Mouse (Mus musculus): ENCODE results near the gene Olfr461.
"Not testable (repeated sequence)": the region's sequence is repeated elsewhere in the genome, so short reads cannot be mapped to it uniquely, and the experiment has no call there.

Gene Olfr461

DNA sequence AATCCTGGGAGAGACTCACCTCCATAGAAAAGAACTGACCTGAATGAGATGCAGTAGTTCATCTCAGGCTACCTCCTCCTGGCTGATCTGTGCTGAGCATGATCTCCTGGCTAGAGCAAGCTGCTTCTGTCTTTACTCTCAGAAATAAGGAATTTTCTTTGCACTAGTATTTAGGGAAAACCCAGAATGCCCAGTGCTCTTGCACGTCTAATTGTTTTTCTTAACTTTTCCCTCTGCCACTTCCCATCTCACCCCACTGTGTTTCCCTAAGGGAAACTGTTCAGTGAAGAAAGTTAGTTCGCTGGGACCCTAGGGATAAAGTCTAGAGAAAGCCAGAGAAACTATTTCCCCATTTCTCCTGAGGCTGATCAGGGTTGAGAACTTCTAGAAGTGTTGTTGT is at the start of gene Olfr461:
Gene Olfr461 (minus strand): TSS at position 101 of the 400 bp plus-strand sequence.
- DNase-seq (ENCODE audit: low read depth, low spot score) = no peak

DNA sequence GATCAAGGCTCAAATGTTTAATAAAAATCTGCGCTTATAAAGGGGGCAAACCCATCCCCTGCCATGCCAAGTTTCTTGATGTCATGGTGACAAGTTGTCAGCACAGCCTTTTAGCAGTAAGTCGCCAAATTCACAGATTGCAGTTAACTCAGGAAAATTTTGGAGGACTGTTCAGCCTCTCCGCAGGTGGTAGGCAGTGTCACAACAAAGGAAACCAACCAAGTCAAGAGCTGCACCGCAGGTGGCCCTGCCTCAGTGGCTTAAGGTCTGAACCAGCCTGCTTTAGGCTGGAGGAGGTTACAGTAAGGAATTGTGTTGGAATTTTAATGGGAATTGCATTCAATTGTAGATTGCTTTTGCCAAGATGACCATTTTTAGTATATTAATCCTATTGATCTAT is 43.7 kb upstream of the Olfr461 start:
- not testable (repeated sequence) for DNase-seq (ENCODE audit: low read depth, low spot score)

DNA sequence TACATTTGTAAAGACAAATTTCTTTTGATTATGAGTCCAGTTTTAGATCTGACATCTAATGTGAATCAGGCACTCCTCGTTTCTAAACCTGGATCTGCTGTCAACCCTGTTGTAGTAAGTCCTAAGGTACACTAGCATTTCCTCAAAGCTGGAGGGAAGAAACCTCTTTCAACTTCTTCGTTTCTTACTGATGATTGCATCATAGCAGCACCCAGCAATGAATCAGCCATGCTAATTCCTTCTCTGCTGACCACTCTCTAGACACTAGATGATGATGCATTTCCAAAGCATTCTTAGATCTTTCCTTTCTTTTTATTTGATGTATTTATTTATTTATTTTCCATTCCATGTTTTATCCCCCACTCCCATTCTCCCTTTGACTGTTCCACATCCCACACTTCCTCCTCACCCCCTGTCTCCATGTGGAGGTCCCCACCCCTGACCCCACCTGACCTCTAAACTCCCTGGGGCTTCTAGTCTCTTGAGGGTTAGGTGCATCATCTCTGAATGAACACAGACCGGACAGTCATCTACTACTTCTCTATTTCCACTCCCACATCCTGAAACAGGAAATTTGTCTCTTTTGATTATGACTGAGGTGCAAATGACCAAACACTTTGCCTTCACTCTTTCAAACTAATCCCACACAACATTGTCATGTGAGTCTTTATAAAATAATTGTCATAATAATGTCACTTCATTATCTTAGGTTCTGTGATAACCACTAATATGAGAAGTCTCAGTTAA is 40.1 kb upstream of the Olfr461 start:
- no peak for DNase-seq (ENCODE audit: low read depth, low spot score)

DNA sequence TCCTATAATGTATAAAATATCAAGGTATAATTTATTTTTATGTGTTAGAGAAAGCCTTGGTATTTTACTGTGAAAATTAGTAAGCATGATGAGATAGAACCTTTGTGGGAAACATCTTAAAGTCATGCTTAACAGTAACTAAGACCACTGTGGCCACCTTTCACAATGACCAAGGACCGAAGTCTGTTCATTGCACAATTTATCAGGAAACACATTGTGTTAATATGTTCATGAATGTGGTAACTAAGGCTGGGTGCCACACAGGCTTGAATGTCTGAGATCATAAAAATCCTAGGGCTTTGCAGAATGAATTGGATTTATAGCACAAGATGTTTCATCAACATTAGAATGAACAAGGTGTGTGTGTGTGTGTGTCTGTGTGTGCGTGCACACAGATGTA is 33.5 kb upstream of the Olfr461 start:
- no peak for DNase-seq (ENCODE audit: low read depth, low spot score)

DNA sequence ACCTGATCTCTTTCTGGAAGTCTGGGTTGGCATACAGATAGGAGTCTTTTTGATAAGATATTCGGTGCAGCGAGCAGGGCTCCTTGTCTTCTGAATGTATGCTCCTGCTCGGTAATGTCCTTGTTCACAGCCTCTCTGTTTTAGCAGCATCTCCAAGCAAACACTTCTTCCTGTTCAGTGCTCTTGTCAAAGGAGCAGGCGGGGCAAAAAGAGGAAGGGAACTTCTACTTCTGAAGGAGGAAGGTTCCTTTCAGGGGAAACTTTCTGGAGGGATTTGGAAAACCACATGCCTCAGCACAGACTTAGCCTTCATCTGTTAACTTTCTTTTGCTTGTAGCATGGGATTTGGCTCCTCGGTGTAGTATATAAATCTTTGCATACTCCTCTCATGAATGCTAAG is 30.8 kb upstream of the Olfr461 start, which contains the start of gene Clec5a:
Gene Clec5a (minus strand): TSS at position 177 of the 400 bp plus-strand sequence.
- no peak for DNase-seq (ENCODE audit: low read depth, low spot score)

DNA sequence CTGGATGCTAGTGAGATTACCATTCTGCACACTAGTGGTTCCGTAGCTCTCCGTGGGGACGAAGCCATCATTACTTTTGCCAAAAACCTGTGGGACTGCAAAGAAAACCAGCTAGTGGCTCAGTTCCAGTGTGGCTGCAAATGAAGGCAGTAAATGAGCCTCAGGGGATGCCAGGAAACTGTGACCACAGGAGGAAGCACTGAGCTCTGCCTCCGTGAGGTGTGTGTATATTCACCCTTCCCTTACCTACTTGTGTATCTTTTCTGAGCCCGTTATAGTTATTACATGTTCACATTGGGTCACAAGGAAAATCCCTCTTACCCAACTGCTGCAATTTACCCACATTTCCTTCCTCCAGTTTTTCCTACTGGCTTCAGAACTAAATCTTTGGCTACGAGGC is 29.5 kb upstream of the Olfr461 start:
- DNase-seq (ENCODE audit: low read depth, low spot score) = no peak

DNA sequence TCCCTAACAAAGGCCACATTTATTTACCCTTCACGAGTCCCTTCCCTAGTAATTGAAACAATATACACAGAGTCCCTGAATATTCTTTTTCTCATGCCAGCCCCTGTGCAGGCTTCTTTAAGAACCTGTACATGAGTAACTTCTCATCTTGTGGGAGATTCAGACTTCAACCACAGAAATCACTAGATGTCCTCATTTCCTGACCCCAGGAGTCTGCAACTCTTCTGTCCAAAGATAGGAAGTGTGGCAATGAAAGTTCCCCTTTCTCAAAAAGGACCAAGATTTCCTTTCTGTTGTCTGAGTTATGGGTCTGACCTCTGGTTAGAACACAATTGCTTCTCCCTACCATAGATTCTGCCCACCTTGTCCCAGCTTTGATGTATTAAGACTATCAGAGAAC is 21.5 kb upstream of the Olfr461 start:
- DNase-seq (ENCODE audit: low read depth, low spot score) = no peak

DNA sequence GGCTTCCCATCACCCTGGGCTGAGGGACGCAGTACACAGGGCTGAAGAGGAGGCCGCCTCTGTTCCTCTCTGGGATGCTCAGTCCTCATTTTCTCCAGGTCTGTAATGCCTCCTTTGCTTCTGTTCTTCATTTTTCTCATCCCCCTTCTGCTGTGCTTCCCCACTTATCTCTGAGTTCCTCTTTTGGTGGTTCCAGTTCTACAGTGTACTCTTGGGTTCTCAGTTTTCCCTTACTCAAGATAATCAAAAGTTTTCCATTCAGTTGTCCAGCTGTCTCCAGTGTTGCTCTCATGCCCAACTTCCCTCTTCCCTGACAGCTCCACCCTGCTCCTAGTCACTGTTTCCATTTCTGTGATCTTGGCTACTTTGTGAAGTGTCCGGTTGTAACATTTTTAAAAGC is 18.8 kb upstream of the Olfr461 start:
- DNase-seq (ENCODE audit: low read depth, low spot score) = no peak

DNA sequence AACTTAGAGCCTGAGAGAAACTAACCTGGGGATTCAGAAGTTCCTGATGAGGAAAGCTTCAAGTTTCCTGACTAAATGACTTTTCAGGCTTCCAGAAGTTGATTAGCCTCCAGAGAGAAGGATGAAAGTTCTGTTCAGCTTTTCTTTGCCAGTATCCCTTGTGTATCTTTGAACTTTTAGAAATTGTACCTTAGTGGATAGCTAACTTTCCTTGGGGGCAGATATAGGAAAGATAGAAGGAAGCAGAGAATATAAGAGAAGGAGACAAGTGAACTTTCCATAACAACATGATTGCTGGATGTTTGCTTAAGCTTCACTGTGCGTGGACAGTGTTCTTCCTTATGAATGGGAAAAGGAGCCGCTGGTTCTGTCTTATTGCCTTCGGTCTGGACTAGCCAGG is 14.3 kb upstream of the Olfr461 start, which contains the start of gene Olfr460:
Gene Olfr460 (plus strand): TSS at position 301 of the 400 bp plus-strand sequence.
- no peak for DNase-seq (ENCODE audit: low read depth, low spot score)

DNA sequence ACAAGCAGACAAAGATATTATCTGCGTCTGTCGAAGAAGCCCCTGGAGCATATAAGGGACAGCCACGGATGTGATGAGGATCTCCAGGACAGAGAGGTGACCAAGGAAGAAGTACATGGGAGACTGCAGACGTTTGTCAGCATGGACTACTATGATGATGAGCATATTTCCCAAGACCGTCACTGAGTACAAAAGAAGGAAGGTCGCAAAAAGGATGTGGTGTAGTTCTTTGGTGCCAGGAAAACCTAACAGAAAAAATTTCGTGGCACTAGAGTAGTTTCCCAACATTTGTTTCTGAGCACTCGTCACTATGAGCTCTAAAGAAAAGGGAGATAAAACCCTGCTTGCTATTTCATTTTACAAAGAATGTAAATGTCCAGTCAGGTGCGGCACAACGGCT is 10.2 kb downstream of the Olfr461 start:
- no peak for DNase-seq (ENCODE audit: low read depth, low spot score)

DNA sequence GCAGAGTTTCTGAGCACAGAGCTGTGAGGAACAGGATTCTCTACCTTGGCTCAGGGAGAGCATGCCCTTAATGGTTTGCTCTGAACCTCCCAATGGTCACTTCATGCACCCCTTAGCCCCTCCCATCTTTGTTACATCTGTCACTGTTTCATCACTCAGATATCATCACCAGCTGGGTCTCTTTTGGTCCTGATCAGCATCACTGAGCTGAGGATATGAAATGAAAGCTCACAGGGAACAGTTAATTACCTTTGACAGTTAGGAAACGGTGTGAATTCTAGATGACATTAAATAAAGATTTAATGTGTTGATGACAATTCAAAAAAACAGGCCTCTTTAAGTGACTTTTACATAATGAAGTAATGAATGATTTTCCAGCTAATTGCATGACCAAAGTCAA is 35.4 kb downstream of the Olfr461 start, which contains the start of gene Prss37:
Gene Prss37 (minus strand): TSS at position 101 of the 400 bp plus-strand sequence.
- no peak for DNase-seq (ENCODE audit: low read depth, low spot score)

DNA sequence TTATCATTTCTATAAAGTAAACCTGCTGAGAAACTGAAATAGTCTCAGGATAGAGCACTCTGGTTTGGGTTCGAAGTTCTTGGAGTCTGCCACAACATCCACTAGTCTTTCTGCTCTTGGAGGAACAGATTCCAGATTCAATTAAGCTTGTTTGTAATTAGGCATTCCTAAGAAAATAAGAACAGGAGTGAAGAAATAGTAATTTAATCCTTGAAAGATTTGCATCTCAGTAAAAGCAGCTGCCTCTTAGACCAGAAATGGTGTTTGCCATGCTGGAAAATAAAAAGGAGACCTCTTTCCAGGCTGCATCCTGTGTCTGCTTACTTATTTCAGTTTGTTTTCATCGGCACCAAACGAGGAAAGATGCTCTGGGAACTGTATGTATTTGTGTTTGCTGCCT is 61.6 kb downstream of the Olfr461 start, which contains the start of gene Tas2r108:
Gene Tas2r108 (plus strand): TSS at position 301 of the 400 bp plus-strand sequence.
- DNase-seq (ENCODE audit: low read depth, low spot score) = no peak
